Mouse (Mus musculus): Measurements from ENCODE around the gene Esx1.
A peak's percentile ranks its signal among the peaks of the same experiment; 100 is the strongest.

Esx1 gene

DNA sequence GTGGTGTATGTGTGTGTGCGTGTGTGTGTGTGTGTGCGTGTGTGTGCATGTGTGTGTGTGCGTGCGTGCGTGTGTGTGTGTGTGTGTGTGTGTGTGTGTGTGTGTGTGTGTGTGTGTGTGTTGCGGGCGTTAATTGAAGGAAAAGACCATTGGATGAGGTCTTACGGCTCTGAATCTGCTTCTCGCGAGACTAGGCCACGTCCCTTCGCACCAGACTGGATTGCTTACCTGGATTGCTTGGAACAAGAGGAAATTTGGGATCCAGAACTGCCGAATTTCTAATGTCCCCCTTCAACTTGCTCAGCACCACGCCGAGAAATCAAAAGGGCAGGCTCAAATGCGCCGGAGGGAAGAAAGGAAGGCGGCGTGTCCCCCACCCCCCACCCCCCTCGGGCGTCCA, at the start of gene Esx1:
Gene Esx1, minus strand, starts transcription at position 366 of the 400 bp plus-strand sequence.
- DNase-seq, result no peak

- peak; percentile 9 for DNase-seq
Measured at GRCm38 (mm10) chrX:137170021-137170420, 48.1 kb upstream of the Esx1 start.

DNA sequence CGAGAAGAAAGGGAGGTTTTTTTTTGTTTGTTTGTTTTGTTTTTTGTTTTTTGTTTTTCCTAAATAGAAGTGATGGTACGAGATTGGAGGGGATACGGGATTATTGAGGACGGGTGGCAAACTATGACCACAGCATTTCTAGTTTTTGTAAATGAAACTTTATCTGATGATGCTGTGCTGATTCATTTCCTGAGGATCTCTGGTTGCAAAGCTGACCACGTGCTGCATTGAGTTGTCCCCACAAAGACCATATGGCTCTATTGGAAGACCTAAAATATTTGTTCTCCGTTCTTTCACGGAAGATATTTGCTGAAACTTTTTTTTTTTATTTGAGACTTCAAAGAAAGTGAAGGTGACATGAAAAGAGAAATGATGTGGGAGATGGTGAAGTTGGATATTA, 45.8 kb upstream of the Esx1 start:
- no peak for DNase-seq

GRCm38 (mm10) chrX:137165621-137166020, 43.7 kb upstream of the Esx1 start:
- DNase-seq, result no peak

GRCm38 (mm10) chrX:137162700-137163099, 40.8 kb upstream of the Esx1 start:
- no peak for DNase-seq

GRCm38 (mm10) chrX:137160971-137161370, 39.1 kb upstream of the Esx1 start:
- no peak for DNase-seq

DNA sequence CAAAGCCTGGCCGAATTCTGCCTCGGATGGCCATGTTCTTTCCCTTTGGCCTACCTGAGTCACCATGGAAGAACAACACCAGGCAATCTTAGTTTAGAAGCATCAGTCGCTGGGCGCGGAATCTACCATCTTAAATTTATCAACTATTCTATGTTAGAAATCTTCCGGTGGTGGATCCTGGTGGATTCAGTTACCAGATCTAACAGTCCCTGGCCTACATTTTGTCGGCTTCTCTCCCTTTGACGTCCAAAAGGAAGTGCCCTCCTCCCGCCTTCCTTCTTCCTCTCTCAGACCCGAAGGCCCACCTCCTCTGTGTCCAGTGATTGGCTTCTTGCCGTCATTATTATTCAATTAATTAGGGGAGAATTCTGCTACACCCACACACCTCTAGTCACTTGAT, 27.2 kb upstream of the Esx1 start:
- DNase-seq, result no peak

- no peak for DNase-seq
Measured at GRCm38 (mm10) chrX:137144674-137145073, 22.8 kb upstream of the Esx1 start.

DNA sequence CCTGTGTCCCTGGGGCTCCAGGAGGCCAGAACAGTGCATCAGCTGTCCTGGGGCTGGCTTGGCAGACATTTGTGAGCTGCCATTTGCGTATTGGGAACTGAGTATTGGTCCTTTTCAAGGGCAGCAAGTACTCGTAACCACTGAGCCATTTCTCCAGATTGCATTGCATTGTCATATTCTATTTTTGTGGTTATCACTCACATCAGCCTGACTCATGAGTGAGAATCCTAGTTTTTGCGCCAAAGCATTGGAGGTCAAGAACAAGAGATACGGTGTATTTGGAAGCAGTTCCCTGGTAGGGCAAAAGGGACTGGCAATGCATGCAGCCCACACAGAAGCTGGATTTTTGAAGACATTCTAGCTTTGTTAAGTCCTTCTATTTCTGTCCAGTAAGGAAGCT, 21.8 kb upstream of the Esx1 start:
- DNase-seq, result no peak

GRCm38 (mm10) chrX:137142546-137142945, 20.7 kb upstream of the Esx1 start:
- no peak for DNase-seq

- DNase-seq, result peak; percentile 47
Measured at GRCm38 (mm10) chrX:137141669-137142068, 19.8 kb upstream of the Esx1 start.

DNA sequence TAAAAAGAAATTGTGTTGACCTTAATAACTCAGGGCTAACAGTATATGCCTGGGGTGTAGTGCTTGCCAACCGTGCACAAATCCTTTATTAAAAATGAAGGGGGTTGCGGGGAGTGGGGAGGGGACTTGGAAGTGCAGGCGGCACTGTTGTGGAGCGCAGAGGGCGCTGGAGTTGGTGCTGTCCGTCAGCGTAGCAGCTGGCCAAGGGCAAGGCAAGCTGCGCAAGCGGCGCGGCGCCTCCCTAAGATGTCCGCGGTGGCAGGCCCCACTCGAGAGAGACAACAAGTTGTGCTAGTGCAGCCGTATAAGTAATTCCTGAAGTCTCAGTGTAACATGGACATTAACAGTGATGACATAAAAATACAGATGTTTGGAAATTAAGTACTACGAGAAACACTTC, 5.7 kb upstream of the Esx1 start:
- DNase-seq, result no peak

DNA sequence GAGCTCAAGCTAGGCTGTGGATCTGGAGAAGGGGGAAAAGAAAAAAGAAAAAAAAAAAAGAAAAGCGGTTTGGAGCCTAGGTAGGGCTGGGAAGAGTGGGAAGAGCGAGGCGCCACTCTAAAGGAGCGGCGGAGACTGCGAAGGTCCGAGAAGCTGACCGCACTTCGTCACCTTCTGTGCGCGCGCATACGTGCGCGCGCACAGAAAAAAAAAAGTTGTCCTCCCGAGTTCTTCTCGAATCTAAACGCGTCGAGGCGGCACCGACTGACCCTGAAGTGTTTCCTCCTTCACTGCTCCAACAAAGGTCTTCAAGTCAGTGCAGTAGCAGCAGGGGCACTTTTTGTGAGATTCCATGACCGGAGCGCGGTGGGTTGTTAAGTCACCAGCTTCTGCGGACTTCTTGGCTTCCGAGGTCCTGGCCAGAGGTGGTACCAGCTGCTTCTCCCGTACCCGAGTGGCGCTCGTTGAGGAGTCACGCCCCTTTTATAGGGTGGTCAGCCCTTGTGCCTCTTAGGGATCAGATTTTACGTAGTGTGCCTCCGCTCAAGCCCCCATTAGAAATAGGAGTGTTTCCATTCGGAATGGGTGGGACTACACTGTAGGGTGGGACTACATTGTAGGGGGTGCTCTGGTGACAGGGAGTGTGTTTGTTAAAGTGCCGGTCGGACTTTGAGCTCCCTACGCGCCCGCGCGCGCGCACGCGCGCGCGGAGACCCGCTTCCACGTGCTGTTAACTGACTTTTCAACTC, 2.0 kb downstream of the Esx1 start:
- DNase-seq, result no peak

DNA sequence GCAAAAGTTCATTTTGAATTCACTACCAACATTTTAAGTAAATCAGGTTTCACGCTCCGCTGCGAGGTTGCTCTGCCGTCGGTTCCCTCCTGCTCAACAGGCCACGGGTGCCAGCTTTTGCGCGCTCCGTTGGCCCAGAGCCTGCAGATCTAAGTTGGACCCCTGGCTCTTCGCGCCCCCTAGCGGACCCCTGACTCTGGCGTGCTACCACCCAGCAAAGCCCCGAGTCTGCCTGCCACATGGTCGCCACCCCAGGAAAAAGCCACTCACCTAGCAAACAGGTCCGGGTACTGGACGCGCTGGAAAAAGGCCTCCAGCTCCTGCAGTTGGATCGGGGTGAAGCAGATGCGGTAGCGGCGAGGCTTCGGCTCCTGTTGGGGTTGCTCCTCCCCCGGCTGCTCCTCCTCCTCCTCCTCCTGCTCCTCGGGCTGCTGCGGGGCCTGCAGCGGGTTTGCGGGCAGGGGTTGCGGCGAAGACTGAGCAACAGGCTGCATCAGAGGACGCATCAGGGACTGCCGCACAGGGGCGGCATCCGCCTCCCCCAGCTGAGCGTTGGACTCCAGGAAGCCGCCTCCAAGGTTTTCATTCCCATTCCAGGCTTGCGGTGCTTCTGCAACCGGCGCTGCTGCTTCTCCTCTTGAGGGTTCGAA, 3.7 kb downstream of the Esx1 start:
- no peak for DNase-seq

DNA sequence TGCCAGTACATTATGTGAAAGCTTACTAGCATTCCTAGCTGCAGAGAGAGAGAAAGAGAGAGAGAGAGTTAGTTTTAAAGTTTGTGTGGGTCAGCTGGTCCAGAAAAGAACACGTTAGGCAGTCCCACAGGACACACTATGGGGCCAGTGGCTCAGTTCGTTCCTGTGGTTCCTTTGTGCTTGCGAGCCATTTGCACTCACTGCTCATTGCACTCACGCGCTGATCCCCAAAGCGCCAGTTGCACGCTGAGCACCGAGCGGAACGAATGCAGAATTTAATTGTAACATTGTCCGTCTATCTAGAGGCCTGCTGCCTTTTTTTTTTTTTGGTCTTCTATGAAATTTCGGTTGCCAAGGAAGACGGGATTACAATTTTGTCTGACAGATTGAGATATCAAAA, 15.4 kb downstream of the Esx1 start:
- DNase-seq, result no peak

DNA sequence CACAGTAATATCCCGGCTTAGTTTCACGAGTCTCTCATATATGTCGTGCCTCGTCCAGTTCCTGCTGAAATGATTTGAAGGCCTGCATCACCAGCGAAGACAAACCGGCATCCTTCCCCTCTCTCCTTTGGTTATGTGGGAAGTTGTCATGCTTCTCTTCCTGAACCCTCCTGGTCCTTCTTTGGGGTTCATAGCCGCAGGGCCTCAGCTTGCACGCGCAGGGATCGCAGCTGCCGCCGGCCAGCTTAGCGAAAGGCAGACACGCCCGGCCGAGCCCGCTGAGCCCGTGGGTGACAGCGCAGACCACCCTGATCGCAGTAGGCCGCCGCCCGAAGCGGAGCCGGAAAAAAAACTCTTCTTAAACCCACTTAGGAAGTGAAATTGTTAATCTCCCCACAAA, 17.4 kb downstream of the Esx1 start:
- DNase-seq, result no peak

All from kidney, adult 9 months (tissue).